Mouse (Mus musculus): ENCODE measurements around the gene Phlda3. TPM values are rescaled to one million over a fixed set of nuclear protein-coding genes. Genes with fewer than 3 reads are reported as not detected.

Gene Phlda3
- polyA plus RNA-seq, 1 experiment, result 317 TPM

DNA sequence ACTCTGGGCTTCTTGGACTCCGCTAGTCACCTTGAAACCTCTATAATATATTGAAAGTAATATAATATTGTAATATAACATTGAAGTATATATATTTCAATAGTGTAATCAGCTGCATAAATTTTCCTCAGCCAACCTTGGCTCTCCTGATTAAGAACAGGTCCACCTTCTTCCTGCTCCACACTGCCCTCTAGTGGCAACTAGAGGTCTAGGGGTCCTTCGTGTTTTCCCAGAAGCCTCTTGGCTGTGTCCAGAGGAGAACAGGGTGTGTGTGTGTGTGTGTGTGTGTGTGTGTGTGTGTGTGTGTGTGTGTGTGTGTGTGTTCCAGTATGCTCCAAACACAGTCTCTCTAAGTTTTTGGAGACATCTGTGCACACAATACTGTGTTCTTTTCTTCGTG, 21.9 kb downstream of the Phlda3 start:
- H3K36me3 ChIP-seq (ENCODE audit: control insufficient read depth, insufficient read depth), result no peaks in the 10 kb centered on the region
- H3K27me3 ChIP-seq (ENCODE audit: control insufficient read depth, insufficient read depth, insufficient read length), result no peaks in the 10 kb centered on the region
- TF ChIP-seq MYOD1 (IDR thresholded peaks at IDR 0.05; ENCODE audit: control insufficient read depth in 1 of 3, insufficient read length in 2 of 3, low read depth in 2 of 3) (no peak), POLR2A (IDR thresholded peaks at IDR 0.05; ENCODE audit: insufficient read length, low read depth) (no peak), TCF12 (IDR thresholded peaks at IDR 0.05; ENCODE audit: insufficient read depth, poor library complexity, severe bottlenecking) (no peak), CEBPB (IDR thresholded peaks at IDR 0.05; ENCODE audit: insufficient read depth, poor library complexity, severe bottlenecking) (no peak), POLR2AphosphoS2 (IDR thresholded peaks at IDR 0.05; ENCODE audit: insufficient read length, low read depth) (no peak), TCF3 (IDR thresholded peaks at IDR 0.05; ENCODE audit: insufficient read length, low read depth) (no peak), MYOG (IDR thresholded peaks at IDR 0.05; ENCODE audit: control insufficient read depth in 1 of 3, insufficient read depth in 1 of 3, insufficient read length in 2 of 3, low read depth in 2 of 3) (no peak), SRF (IDR thresholded peaks at IDR 0.05; ENCODE audit: control insufficient read depth, insufficient read length, low read depth) (no peak), USF1 (IDR thresholded peaks at IDR 0.05; ENCODE audit: low read depth) (no peak), REST (IDR thresholded peaks at IDR 0.05; ENCODE audit: insufficient read depth, insufficient read length) (no peak), E2F4 (IDR thresholded peaks at IDR 0.05; ENCODE audit: insufficient read depth) (no peak), MAX (IDR thresholded peaks at IDR 0.05; ENCODE audit: low read depth) (no peak)
- H3K4me3 ChIP-seq, result no peak overlapping the region
- peak overlapping the region; percentile 48 for H3K4me2 ChIP-seq (ENCODE audit: low read depth)
- no peaks in the 10 kb centered on the region for H3K79me2 ChIP-seq (ENCODE audit: control insufficient read depth, insufficient read depth)
- no peak overlapping the region for H3ac ChIP-seq (ENCODE audit: control insufficient read depth, insufficient read length)

DNA sequence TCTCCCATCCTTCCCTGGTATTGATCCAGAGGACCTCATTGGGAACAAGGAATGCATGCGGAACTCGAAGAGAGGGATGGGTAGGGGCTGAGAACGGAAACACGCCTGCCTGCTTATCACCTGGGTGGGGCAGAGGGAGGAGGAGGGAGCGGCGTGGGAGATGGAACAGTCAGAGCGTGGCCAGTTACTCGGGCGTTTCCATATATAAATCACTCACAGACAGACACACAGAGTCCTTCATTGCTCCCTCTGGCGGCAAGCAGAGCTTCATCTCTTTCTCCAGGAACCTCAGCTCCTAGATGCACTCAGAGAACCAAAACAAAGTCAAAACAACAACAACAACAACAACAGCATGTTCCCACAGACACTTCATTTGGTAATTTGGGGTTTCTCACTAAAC, 22.8 kb downstream of the Phlda3 start:
- Histone ChIP-seq H3K36me3 (ENCODE audit: control insufficient read depth, insufficient read depth) (no peaks in the 10 kb centered on the region), H3K27me3 (ENCODE audit: control insufficient read depth, insufficient read depth, insufficient read length) (no peaks in the 10 kb centered on the region), H3K4me3 (no peak overlapping the region), H3ac (ENCODE audit: control insufficient read depth, insufficient read length) (no peak overlapping the region), H3K4me2 (ENCODE audit: low read depth) (peak overlapping the region; percentile 48), H3K79me2 (ENCODE audit: control insufficient read depth, insufficient read depth) (no peaks in the 10 kb centered on the region)
- TF ChIP-seq MYOG (IDR thresholded peaks at IDR 0.05; ENCODE audit: control insufficient read depth in 1 of 3, insufficient read depth in 1 of 3, insufficient read length in 2 of 3, low read depth in 2 of 3), result no peak

DNA sequence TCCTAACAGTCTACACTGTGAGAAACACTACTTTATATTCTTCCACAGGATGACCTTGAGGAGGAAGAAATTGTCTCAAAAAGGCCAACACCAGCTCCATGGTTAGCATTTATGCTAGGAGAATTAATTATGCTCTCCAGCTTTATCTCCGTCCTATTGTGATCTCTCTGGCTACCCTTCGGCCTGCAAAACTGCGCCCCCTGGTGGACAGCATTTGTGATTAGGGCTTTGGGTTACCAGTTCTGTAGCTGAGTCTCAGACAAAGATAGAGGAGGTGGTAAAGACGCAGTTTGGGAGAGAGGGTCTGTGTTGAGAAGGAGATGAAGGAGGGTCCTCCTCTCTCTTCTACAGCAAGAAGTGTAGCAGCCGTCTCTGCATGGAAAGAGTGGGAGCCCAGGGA, 23.9 kb downstream of the Phlda3 start:
- TF ChIP-seq SRF (IDR thresholded peaks at IDR 0.05; ENCODE audit: control insufficient read depth, insufficient read length, low read depth) (no peak), TCF3 (IDR thresholded peaks at IDR 0.05; ENCODE audit: insufficient read length, low read depth) (no peak), POLR2AphosphoS2 (IDR thresholded peaks at IDR 0.05; ENCODE audit: insufficient read length, low read depth) (no peak)

DNA sequence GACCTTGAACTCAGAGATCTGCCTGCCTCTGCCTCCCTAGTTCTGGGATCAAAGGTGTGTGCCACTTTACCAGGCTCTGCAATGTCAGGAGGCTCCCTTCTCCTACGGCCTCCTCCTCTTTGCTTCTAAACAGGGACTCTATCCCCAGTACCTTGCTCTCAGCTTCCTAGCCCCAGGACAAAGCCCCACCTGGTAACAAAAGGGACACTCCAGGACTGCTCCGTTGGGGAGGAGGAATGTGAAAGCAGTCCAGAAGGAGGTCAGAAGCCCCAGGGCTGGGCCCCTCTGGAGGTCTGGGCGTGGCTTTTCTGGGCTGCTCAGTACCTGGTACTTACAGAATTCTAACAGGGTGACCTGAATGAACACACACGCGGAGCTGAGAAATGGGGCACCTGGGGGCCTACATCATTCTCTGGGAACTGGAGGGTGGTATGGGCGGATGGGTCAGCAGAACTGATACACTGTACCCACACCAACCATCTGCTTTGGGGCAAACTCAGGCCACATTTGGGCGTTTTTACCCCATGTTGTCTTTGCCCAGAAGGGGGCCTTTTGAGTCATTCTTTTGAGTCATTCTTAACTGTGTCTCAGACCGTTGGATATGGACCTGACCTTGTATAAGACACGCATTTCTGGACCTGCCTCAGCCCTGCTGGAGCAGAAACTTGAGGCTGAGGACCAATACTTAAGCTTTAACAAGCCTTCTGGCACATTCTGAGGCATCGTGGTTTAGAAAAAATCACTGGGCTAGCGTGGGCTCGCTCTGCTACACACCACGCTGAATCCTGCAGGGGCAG, 26.4 kb downstream of the Phlda3 start:
- Histone ChIP-seq H3K4me2 (ENCODE audit: low read depth) (peak overlapping the region; percentile 28), H3K4me3 (no peak overlapping the region), H3K79me2 (ENCODE audit: control insufficient read depth, insufficient read depth) (no peaks in the 10 kb centered on the region), H3K36me3 (ENCODE audit: control insufficient read depth, insufficient read depth) (no peaks in the 10 kb centered on the region), H3K27me3 (ENCODE audit: control insufficient read depth, insufficient read depth, insufficient read length) (no peaks in the 10 kb centered on the region), H3ac (ENCODE audit: control insufficient read depth, insufficient read length) (no peak overlapping the region)
- TF ChIP-seq CEBPB (IDR thresholded peaks at IDR 0.05; ENCODE audit: insufficient read depth, poor library complexity, severe bottlenecking) (no peak), TCF3 (IDR thresholded peaks at IDR 0.05; ENCODE audit: insufficient read length, low read depth) (no peak), USF1 (IDR thresholded peaks at IDR 0.05; ENCODE audit: low read depth) (no peak), MYOD1 (IDR thresholded peaks at IDR 0.05; ENCODE audit: control insufficient read depth in 1 of 3, insufficient read length in 2 of 3, low read depth in 2 of 3) (no peak), MAX (IDR thresholded peaks at IDR 0.05; ENCODE audit: low read depth) (no peak), POLR2A (IDR thresholded peaks at IDR 0.05; ENCODE audit: insufficient read length, low read depth) (no peak), TCF12 (IDR thresholded peaks at IDR 0.05; ENCODE audit: insufficient read depth, poor library complexity, severe bottlenecking) (no peak), MYOG (IDR thresholded peaks at IDR 0.05; ENCODE audit: control insufficient read depth in 1 of 3, insufficient read depth in 1 of 3, insufficient read length in 2 of 3, low read depth in 2 of 3) (no peak), REST (IDR thresholded peaks at IDR 0.05; ENCODE audit: insufficient read depth, insufficient read length) (no peak), E2F4 (IDR thresholded peaks at IDR 0.05; ENCODE audit: insufficient read depth) (no peak), POLR2AphosphoS2 (IDR thresholded peaks at IDR 0.05; ENCODE audit: insufficient read length, low read depth) (no peak), SRF (IDR thresholded peaks at IDR 0.05; ENCODE audit: control insufficient read depth, insufficient read length, low read depth) (no peak)

More for the DNA sequence above, 23.9 kb downstream of the Phlda3 start:
- H3ac ChIP-seq (ENCODE audit: control insufficient read depth, insufficient read length), result no peak overlapping the region
- H3K36me3 ChIP-seq (ENCODE audit: control insufficient read depth, insufficient read depth), result no peaks in the 10 kb centered on the region
- H3K4me2 ChIP-seq (ENCODE audit: low read depth), result no peak overlapping the region
- no peaks in the 10 kb centered on the region for H3K79me2 ChIP-seq (ENCODE audit: control insufficient read depth, insufficient read depth)
- no peak overlapping the region for H3K4me3 ChIP-seq
- no peaks in the 10 kb centered on the region for H3K27me3 ChIP-seq (ENCODE audit: control insufficient read depth, insufficient read depth, insufficient read length)

DNA sequence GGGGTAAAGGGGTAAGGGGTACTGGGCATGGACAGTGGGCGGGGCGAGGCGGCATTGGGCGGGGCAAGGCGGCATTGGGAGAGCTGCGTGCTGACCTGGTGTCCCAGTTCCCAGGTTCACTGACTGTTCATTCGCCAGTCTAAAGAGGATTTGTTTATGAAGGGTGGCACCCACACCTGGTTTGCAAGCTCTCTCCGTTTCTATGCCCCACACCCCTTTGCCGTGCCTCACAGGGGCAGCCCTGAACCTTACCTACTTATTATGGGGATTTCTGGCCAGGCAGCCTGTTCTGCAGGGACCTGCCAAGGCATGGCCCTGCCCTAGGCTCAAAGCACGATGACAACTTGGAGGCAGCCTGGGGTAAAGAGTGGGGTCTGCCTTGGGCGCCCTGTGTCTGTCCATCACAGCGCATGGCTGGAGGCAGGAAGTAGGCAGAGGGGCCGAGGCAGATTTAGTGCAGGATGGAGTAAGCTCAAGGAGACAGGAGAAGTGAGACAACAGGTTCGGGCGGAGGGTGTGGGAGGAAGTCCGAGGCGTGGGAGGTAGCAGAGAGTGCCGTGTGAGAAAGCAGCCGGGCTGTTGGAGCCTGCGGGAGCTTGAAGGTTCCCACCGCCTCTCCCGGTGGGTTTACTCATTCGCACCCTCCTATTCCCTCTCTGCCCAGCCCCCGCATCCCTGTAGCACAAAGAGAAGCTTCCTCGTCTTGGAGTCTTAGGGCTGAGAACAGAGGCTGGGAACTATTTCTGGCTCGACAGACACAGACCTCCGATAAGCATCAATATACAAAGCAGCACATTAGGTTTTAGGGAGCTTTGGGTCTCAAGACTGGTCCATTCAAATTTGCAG, 27.7 kb downstream of the Phlda3 start:
- no peak overlapping the region for H3ac ChIP-seq (ENCODE audit: control insufficient read depth, insufficient read length)
- peak overlapping the region; percentile 82 for H3K4me2 ChIP-seq (ENCODE audit: low read depth)
- H3K36me3 ChIP-seq (ENCODE audit: control insufficient read depth, insufficient read depth), result no peaks in the 10 kb centered on the region
- H3K4me3 ChIP-seq, result peak overlapping the region; percentile 19
- H3K27me3 ChIP-seq (ENCODE audit: control insufficient read depth, insufficient read depth, insufficient read length), result no peaks in the 10 kb centered on the region
- no peaks in the 10 kb centered on the region for H3K79me2 ChIP-seq (ENCODE audit: control insufficient read depth, insufficient read depth)
- TF ChIP-seq POLR2AphosphoS2 (IDR thresholded peaks at IDR 0.05; ENCODE audit: insufficient read length, low read depth) (no peak), MYOG (IDR thresholded peaks at IDR 0.05; ENCODE audit: control insufficient read depth in 1 of 3, insufficient read depth in 1 of 3, insufficient read length in 2 of 3, low read depth in 2 of 3) (peak in 1 of 3 experiments; percentile 59), MYOD1 (IDR thresholded peaks at IDR 0.05; ENCODE audit: control insufficient read depth in 1 of 3, insufficient read length in 2 of 3, low read depth in 2 of 3) (peak in 2 of 3 experiments; percentile 19 to 80)
